Mouse (Mus musculus): ENCODE measurements around the gene Sdr42e1. TPM values are rescaled to one million over a fixed set of nuclear protein-coding genes. Genes with fewer than 3 reads are reported as not detected.

Gene Sdr42e1
- 1 to 10 TPM; 4.1 to 4.9 TPM for total RNA-seq (2021)
- long read RNA-seq, experiment 1, partial matches to known transcripts: 0 of 5 reads
- long read RNA-seq, experiment 1, other reads (novel, unspliced or antisense): 1 of 5 reads
- long read RNA-seq, experiment 2, partial matches to known transcripts: 0 of 2 reads
- long read RNA-seq, experiment 2, other reads (novel, unspliced or antisense): 0 of 2 reads

DNA sequence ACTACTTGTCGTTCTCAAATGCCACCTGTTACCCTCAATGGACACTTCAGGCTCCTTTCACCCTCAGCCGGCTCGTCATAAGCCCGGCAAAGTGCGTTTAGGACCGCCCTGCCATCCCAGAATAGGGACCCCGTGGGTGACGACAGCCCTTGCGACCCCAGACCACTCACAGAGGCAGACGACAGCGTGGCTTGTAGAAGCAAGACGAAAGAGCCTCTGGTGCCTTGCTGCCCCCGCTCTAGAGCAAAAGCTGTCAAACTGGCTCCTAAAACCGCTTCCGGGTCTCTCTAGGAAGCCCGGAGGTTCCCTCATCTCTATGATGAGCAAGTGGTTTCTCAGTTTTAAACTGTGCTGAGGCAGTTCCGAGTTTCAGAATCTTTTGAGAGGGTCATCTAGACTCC is at the start of gene Sdr42e1:
Gene Sdr42e1, minus strand, starts transcription at position 260 of the 401 bp plus-strand sequence.
- intact Hi-C loops (cut with DNase I): no loop called here
- peak; percentile 47 to 55 for DNase-seq (ENCODE audit: low spot score in 2 of 2)

DNA sequence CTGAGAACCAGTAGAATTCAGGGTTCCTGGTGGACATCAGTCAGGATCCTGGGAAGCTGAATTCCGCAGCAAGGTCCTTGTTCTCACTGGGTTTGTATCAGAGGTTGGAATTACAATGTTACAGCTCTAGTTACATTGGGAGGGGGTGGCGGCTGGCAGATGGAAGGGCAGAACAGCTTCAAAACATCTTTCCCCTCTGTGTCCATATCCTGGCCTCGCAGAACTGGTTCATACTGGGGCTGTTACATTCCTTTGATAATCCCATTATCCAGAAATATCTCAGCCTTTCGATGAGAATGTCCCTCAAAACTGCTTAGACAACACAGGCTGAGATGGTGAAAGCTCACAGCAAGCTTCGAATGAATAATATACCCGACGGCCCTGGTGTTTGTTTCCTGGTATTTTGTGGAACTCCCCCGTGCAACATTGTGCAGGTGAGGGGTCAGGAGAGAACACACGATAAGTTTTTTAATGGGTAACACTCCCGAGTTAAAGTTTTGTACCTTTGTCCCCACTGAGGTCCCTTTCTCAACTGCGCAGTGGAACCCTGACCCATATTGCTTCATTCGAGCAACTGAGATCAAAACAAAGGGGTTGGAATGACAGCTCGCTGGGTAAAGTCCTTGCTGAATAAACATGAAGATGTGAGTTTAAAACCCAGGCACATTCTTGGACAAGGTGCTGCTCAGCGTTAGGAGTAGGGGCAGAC is 44.8 kb upstream of the Sdr42e1 start:
- intact Hi-C loops (cut with DNase I): no loop called here
- no peak for DNase-seq (ENCODE audit: low spot score in 2 of 2)

DNA sequence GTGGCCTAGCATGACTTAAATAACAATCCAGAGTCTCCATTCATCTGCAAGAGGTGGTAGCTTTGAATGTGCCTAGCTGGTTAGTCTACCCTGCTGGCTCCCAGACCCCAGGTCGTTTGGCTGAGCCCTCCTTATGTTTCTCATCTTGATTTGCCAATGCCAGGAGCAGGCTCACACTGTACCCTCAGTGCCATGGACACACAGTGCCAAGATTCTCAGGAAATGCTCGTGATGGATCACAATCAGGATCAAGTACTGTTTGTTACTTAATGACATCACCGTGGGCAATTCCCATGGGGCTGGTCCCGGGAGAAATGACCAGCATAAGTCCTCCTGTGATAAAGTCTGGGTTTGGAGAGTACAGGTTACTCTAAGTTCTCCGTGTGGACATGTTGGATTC is 42.4 kb upstream of the Sdr42e1 start:
- no peak for DNase-seq (ENCODE audit: low spot score in 2 of 2)
- intact Hi-C loops (cut with DNase I): no loop called here

DNA sequence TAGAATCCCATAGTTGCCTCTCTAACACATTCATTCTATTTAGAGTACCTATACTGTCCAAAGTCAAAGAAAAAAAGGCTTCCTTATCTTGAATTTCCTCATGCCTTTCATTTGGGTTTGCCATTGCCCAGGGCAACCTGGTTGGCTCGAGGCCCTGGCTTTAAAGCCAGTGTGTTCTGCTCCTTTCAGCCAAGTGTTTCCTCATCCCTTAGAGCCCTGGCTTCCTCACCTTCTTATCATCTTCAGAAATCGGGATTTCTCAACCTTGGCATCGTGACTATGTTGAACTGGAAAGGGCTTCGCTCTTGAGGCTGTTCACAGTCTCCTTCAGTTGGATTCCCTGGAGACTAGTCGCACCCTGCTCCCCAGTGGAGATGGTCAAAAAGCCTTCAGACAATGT is 41.1 kb upstream of the Sdr42e1 start:
- intact Hi-C loops (cut with DNase I): no loop called here
- DNase-seq (ENCODE audit: low spot score in 2 of 2): no peak

DNA sequence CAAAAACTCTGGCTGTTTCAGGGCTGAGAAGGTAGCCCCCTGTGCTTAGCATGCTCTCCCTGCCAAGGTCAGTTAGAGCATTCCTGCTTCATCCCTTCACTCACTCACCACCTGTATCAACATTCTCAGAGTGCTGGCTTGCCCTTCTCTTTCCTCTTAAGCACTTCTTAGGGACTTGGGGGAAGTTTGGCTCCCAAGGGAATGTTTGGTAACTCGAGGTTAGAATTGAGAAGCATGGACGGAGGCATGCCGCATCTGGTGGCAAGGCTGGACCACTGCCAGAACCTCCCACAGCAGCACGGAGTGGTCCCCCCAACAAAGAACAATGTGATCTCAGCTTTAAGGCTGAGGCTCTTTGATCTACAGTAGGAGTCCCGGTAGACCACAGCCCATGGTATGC is 38.7 kb upstream of the Sdr42e1 start:
- DNase-seq (ENCODE audit: low spot score in 2 of 2): no peak
- intact Hi-C loops (cut with DNase I): no loop called here

DNA sequence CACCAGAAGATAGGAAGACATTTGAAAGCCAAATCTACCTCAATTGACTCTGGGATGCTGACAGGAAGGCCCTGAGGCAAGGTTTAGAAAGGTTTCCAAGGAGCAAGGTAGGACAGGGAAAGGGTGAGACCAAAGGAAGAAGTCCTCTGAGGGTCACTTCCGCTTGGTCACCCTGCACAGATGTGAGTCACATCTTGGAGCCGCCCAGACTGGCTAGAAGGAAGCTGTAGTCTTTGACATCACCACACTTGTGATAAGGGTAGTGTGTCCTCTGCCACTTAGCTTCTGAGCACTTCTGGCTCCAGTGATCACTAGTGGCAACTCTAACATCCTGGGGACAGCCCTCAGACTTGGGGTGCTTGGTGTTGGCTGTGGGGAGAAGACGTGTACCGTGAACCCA is 32.7 kb upstream of the Sdr42e1 start:
- intact Hi-C loops (cut with DNase I): no loop called here
- DNase-seq (ENCODE audit: low spot score in 2 of 2): no peak

DNA sequence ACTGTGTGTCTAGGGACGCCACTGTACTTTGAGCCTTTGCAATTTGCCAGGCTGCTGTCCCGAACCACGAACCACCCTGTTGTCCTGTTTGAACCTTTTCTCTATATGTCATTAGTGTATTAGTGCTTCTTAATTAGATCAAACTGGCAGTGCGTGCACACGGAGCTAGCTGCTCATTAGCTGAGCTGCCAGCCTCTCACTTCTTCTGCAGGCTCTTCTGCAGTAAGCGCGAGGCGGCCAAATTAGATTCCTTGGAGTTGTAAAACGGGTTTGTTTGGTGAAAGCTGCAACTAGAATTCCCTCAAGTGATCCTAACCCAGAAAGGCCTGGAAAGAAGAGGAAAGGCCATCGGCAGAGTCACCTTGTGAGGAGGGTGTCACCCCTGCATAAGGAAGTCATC is 29.2 kb upstream of the Sdr42e1 start:
- no peak for DNase-seq (ENCODE audit: low spot score in 2 of 2)
- intact Hi-C loops (cut with DNase I): no loop called here

DNA sequence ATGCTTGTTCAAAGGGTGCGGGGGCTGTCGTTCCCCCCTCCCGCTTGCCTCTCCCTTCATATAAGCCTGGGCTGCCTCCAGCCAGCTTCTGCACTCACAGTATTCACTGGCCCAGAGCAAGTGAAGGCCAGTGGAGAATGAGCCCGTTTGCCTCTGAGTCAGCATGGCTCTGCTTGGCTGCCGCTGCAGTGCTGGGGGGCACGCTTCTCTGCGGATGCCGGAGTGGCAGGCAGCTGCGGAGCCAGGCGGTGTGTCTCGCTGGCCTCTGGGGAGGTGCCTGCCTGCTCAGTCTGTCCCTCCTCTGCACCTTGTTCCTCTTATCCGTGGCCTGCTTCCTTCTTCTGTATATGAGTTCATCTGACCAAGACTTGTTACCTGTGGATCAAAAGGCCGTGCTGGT is 28.4 kb upstream of the Sdr42e1 start, which contains the start of gene Hsd17b2:
Gene Hsd17b2, plus strand, starts transcription at position 46 of the 400 bp plus-strand sequence.
- intact Hi-C loops (cut with DNase I): no loop called here
- no peak for DNase-seq (ENCODE audit: low spot score in 2 of 2)

DNA sequence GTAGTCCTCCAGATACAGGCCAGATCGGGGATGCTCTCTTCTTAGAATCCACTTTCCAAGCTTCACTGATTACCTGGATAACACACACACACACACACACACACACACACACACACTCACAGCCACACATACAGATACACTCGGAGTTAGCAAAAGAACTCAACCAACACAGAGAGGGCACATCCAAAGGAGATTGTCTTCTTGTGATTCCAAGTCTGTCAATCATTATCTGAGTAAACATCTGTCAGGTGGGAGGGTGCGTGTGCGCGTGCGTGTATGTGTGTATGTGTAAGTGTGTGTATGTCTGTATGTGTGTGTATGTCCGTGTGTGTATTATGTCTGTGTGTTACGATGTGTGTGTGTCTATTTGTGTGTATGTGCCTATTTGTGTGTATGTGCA is 27.8 kb upstream of the Sdr42e1 start:
- intact Hi-C loops (cut with DNase I): no loop called here
- DNase-seq (ENCODE audit: low spot score in 2 of 2): no peak

DNA sequence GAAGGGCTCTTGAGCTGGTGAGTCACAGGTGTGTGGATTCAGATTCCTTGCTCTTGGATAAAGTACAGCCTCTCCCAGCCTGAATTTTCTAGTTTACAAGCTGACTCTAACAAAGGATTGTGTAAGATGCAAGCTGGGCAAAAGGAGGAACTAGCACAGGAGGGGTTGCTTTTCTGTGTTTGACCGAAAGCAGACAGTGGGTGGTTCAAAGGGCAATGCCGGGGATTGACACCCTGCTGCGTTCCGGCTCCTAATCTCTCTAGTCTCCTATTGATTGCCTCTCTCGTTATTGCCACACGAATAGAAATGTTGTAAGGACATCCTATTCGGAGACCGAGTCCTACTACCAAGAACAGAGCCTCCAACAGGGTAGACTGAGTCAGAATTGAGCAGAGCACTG is 27.2 kb upstream of the Sdr42e1 start:
- intact Hi-C loops (cut with DNase I): no loop called here
- no peak for DNase-seq (ENCODE audit: low spot score in 2 of 2)

DNA sequence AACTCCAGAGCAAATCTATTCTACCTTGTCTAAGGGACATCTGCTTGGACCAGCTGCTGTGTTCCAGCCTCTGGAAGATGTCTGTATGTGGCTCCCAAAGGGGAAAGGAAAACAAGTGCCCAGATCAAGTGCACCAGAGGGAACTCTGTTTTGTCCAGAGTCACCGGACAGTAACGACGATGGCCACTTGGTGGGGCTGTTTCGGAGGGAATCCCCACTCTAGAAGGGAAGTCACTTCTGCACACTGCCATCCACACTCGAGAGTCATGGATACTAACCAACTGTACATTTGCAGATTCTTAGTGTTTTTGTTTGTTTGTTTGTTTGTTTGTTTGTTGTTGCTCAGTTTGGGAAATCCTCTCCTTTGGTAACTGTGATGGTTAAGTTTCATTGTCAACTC is 23.8 kb upstream of the Sdr42e1 start:
- intact Hi-C loops (cut with DNase I): no loop called here
- DNase-seq (ENCODE audit: low spot score in 2 of 2): peak in 1 of 2 experiments; percentile 26

DNA sequence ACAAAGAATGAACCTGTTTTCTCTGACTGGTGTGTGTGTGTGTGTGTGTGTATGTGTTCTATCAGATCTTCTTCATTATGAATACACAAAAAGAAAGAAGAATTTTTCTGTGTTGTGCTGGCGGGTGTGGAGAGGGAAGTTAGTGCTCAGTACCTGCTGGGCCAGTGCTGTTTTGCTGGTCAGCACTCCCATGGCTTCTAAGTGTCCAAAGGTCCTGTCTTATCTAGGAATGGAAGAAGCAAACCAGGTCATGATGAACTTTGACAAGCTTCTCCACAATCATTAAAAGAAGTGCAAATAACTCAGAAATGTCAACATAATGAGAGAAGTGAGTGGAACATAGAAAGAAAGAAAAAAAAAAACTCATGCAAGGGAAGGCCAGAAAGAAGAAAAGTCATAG is 22.1 kb upstream of the Sdr42e1 start:
- intact Hi-C loops (cut with DNase I): no loop called here
- no peak for DNase-seq (ENCODE audit: low spot score in 2 of 2)

DNA sequence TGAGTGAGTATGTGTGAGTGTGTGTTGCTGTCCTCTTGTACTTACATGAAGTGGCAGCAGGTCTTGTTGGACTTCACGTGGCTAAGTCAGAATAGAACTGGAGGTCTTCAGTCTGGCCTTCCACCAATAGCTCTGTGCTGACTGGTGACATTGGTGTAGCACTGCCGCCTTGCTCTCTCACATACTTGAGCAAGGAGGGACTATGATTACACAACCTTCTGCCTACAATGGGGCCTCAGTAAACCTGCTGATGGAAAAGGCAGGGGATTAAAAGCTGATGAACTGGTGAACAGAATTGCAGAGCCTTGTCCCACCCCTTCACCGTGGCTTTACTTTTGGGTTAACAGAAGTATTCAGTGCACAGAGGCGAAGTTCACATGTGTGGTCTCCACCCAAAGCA is 18.6 kb upstream of the Sdr42e1 start:
- intact Hi-C loops (cut with DNase I): no loop called here
- DNase-seq (ENCODE audit: low spot score in 2 of 2): no peak

DNA sequence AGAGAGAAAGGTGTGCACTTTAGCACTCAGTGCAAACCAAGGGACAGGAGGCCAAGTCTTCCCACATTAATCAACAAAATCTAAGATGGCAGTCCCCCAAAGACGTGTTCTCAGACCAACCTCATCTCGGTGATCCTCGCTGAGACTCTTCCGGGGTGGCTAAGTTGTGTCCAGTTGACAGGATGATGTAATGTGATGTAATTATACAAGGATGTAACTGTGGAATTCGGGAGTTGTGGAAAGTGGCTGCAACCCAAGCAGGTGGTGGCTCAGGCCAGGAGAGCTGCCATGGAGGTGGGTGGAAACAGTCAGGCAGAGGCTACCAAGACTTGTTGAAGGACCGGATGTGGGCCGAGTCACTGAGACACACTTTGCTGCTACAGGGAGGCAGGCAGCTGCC is 14.4 kb upstream of the Sdr42e1 start:
- no peak for DNase-seq (ENCODE audit: low spot score in 2 of 2)
- intact Hi-C loops (cut with DNase I): no loop called here

DNA sequence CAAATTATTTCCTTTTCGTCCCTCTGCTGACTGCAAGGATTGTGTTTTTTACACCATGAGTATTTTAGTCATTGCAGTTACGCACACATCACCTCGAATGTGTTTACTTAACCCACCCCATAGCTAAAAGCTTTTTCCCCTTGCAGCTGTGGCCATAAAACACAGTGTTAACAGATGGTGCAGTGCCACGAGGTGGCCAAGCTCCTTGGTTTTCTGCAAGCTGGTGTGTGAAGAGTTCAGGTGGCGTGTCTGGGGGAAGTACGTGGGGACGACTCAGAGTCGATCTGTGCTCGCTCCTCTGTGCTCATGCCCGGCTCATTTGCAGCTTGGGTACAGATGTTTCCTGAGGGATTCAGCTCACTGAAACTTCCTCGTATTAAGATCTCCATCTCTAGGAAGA is 11.0 kb upstream of the Sdr42e1 start:
- intact Hi-C loops (cut with DNase I): no loop called here
- no peak for DNase-seq (ENCODE audit: low spot score in 2 of 2)

DNA sequence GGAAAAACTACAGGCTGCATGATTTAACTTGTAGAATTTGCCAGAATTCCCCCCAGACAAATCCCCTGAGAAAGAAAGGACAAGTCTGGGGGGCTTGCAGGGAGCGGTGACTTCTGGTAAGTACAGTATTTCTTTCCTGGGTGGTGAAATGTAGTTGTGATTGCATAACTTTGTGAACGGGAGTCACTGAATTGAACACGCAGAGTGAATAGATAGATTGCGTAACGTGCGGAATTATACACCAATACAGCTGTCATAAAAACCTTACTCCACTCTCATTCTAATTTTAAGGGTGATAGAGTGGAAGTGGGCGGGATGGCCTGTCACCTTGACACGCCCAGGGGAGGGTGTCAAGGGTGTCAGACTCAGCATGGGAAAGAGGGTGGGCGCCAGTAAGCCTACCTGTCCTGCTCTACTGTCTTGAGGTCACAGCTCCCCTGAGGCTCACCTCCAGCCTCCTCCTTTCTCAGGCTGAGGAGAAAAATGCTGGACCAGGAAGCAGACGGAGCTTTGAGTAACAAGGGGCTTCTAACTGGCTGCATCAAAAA is 10.5 kb upstream of the Sdr42e1 start:
- intact Hi-C loops (cut with DNase I): no loop called here
- no peak for DNase-seq (ENCODE audit: low spot score in 2 of 2)

DNA sequence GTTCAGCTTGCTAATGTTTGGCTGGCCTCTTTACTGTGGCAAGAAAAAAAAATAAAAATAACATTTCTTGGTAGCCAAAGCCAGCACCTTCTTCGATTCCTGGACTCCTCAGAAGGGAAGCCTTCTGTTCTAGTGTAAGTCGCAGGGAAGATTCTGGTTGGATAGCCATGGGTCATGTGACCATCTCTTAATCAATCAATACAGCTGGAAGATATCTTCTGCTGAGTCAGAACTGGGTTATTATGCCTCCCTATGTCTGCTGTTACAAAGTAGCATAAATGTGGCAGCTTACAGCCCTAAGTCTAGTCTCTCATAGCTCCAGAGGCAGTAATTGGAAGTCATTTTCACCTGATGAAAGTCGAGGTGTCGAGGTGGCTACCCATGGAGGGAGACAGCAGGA is 5.2 kb upstream of the Sdr42e1 start:
- no peak for DNase-seq (ENCODE audit: low spot score in 2 of 2)
- intact Hi-C loops (cut with DNase I): no loop called here

DNA sequence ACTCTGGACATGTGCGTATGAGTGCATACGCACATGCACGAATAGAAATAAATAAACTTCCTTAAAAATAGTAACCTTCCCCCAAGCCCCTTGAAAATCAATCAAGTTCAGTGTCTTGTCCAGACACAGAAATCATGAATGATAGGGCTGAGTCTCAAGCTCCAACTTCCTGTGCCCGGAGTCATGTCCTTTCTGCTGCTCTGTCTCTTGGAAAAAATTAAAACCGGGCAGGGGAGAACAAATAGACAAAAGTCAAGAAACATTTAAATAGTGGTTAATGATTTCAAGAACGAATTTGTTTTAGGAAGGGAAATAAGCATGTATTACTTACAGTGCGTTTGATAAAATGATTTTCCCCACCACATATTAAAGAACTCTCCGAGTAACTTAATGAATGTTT is 3.5 kb upstream of the Sdr42e1 start:
- no peak for DNase-seq (ENCODE audit: low spot score in 2 of 2)
- intact Hi-C loops (cut with DNase I): no loop called here

DNA sequence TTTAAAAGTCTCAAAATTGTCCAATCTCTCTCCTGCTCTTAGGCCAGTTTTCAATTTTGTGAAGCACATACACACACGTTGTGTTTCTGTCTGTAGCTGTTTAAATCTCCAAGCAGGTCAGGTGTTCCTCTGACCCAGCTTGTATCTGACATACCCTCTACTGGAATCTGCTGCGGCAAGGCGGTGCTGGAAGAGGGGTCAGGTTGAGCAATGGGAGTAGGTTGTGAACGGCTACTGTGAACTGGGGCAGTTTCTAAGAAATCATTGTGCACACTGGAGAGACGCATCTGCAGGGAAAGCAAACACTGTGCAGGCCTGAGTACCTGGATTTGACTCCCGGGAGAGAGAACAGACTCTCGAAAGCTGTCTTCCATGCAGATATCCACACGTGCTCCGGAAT is 3.0 kb upstream of the Sdr42e1 start:
- DNase-seq (ENCODE audit: low spot score in 2 of 2): no peak
- intact Hi-C loops (cut with DNase I): no loop called here

DNA sequence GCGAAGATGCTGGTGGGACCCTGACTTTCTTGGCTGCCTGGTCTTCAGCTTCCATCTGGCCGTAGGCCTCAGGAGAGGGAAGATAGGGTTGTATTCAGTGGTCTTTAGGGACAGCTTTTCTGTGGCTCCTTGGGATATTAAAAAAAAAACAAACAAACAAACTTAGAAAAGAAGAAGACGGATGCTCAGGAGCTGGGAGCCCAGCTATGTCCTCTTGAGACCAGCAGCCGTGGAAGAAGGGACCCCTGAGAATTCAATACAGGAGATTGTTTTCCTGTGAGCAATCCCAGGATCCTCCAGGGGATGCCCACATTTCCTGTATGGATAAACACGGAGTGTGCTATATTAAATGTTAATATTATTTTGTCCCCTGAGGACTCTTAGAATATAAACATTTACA is 1.7 kb upstream of the Sdr42e1 start:
- intact Hi-C loops (cut with DNase I): no loop called here
- DNase-seq (ENCODE audit: low spot score in 2 of 2): no peak

DNA sequence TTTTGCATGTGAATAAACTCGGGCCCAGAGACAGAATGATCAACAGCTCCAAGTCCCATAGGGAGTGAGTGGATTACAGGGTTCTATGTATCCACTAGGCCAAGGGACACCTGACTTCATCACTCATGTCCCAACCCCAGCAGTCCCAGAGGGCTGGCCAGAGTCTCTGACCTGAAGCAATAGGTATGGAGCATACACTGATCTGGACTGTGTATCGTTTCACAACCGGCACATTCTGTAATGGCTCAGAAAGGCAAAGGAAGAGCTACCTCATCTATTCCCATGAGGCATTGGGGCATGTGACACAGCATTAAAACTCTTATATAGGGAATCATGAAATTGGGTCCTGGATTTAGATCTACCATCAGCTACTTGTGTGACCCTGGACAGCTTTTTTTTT is 931 bp downstream of the Sdr42e1 start:
- DNase-seq (ENCODE audit: low spot score in 2 of 2): no peak
- intact Hi-C loops (cut with DNase I): no loop called here
